Mouse (Mus musculus) gastrocnemius, adult 2 months (tissue): ENCODE measurements around the gene Tmem108. TPM values are rescaled to one million over a fixed set of nuclear protein-coding genes. Genes with fewer than 3 reads are reported as not detected.

ENCODE experiments used
- DNase-seq: peaks from one replicate; pipeline ENCODE4 v3.0.0; 2022
- H3K27ac ChIP-seq: fragments of 200-600 bp; 2 replicates; pipeline ENCODE4 v1.8.1; 2022; ENCODE audit warnings: mild to moderate bottlenecking
- H3K4me3 ChIP-seq: fragments of 200-600 bp; 2 replicates; pipeline ENCODE4 v1.8.1; 2022; ENCODE audit warnings: mild to moderate bottlenecking, moderate library complexity
- CTCF ChIP-seq: fragments of 200-600 bp; IDR thresholded peaks from 2 replicates; pipeline ENCODE4 v1.8.1; 2022; ENCODE audit warnings: antibody characterized with exemption, mild to moderate bottlenecking, moderate library complexity
- intact Hi-C: fragments of 180-260 bp; cut with DNase I; formaldehyde crosslinking; loops from one replicate; pipeline ENCODE4 v1.15.1; 2025
- total RNA-seq, 2 experiments: library from RNA; stranded (reverse); gene quantifications; 2 replicates each; pipeline ENCODE4 v1.2.3; 2021

The Tmem108 gene
- total RNA-seq, 2 experiments from 2014 or later: not detected

- no peak overlapping the region for H3K4me3 ChIP-seq
- DNase-seq: no peak
- no peak for TF ChIP-seq CTCF
- H3K27ac ChIP-seq: no peak overlapping the region
- intact Hi-C loops: no loop called here
These were observed 95.8 kb downstream of the Tmem108 start for GRCm38 (mm10) chr9:103665817-103666216.

GRCm38 (mm10) chr9:103664151-103664550 lies 97.5 kb downstream of the Tmem108 start:
- no peak for TF ChIP-seq CTCF
- intact Hi-C loops: no loop called here

GRCm38 (mm10) chr9:103661873-103662272 lies 99.8 kb downstream of the Tmem108 start:
- no peak overlapping the region for H3K4me3 ChIP-seq
- TF ChIP-seq CTCF: no peak
- intact Hi-C loops: no loop called here

More at GRCm38 (mm10) chr9:103664151-103664550, 97.5 kb downstream of the Tmem108 start:
- H3K4me3 ChIP-seq: no peak overlapping the region
- no peak overlapping the region for H3K27ac ChIP-seq
- no peak for DNase-seq

GRCm38 (mm10) chr9:103657981-103658380 lies 103.7 kb downstream of the Tmem108 start:
- intact Hi-C loops: no loop called here
- DNase-seq: no peak
- TF ChIP-seq CTCF: no peak
- Histone ChIP-seq H3K4me3 (no peak overlapping the region), H3K27ac (no peak overlapping the region)

More at GRCm38 (mm10) chr9:103661873-103662272, 99.8 kb downstream of the Tmem108 start:
- no peak overlapping the region for H3K27ac ChIP-seq
- DNase-seq: no peak

- Histone ChIP-seq H3K27ac (no peak overlapping the region), H3K4me3 (no peak overlapping the region)
- intact Hi-C loops: no loop called here
- TF ChIP-seq CTCF: no peak
- DNase-seq: no peak
These were observed 104.3 kb downstream of the Tmem108 start for GRCm38 (mm10) chr9:103657183-103657975.

GRCm38 (mm10) chr9:103653995-103654587 lies 107.5 kb downstream of the Tmem108 start:
- H3K4me3 ChIP-seq: no peak overlapping the region
- DNase-seq: no peak
- intact Hi-C loops: no loop called here
- no peak for TF ChIP-seq CTCF
- no peak overlapping the region for H3K27ac ChIP-seq

- no peak for DNase-seq
- TF ChIP-seq CTCF: no peak
- H3K27ac ChIP-seq: no peak overlapping the region
- H3K4me3 ChIP-seq: no peak overlapping the region
- intact Hi-C loops: no loop called here
These were observed 109.3 kb downstream of the Tmem108 start for GRCm38 (mm10) chr9:103652127-103652882.

GRCm38 (mm10) chr9:103646605-103647004 lies 115.0 kb downstream of the Tmem108 start:
- intact Hi-C loops: no loop called here

GRCm38 (mm10) chr9:103645724-103646123 lies 115.9 kb downstream of the Tmem108 start:
- TF ChIP-seq CTCF: no peak
- DNase-seq: no peak
- Histone ChIP-seq H3K4me3 (no peak overlapping the region), H3K27ac (no peak overlapping the region)
- intact Hi-C loops: no loop called here

More at GRCm38 (mm10) chr9:103646605-103647004, 115.0 kb downstream of the Tmem108 start:
- DNase-seq: no peak
- Histone ChIP-seq H3K27ac (no peak overlapping the region), H3K4me3 (no peak overlapping the region)
- TF ChIP-seq CTCF: no peak

GRCm38 (mm10) chr9:103642300-103642699 lies 119.3 kb downstream of the Tmem108 start:
- Histone ChIP-seq H3K4me3 (no peak overlapping the region), H3K27ac (no peak overlapping the region)
- TF ChIP-seq CTCF: no peak
- intact Hi-C loops: no loop called here
- DNase-seq: no peak

- no peak for DNase-seq
- H3K27ac ChIP-seq: no peak overlapping the region
- intact Hi-C loops: no loop called here
- no peak overlapping the region for H3K4me3 ChIP-seq
- no peak for TF ChIP-seq CTCF
These were observed 120.3 kb downstream of the Tmem108 start for GRCm38 (mm10) chr9:103641340-103641739.

GRCm38 (mm10) chr9:103639413-103639812 lies 122.2 kb downstream of the Tmem108 start:
- intact Hi-C loops: no loop called here
- DNase-seq: no peak
- Histone ChIP-seq H3K27ac (no peak overlapping the region), H3K4me3 (no peak overlapping the region)
- no peak for TF ChIP-seq CTCF

- no peak for TF ChIP-seq CTCF
- intact Hi-C loops: no loop called here
These were observed 124.2 kb downstream of the Tmem108 start for GRCm38 (mm10) chr9:103637451-103637850.

More at GRCm38 (mm10) chr9:103637451-103637850, 124.2 kb downstream of the Tmem108 start:
- Histone ChIP-seq H3K4me3 (no peak overlapping the region), H3K27ac (no peak overlapping the region)
- DNase-seq: no peak
